Mouse (Mus musculus) thymus, adult 2 months (tissue): Measurements from ENCODE around the gene Btbd10.

Source experiments
- CTCF ChIP-seq: fragments of 200-500 bp; IDR thresholded peaks from 2 replicates; pipeline ENCODE4 v1.5.1; 2012; ENCODE audit warnings: mild to moderate bottlenecking, control low read depth, low read length, moderate library complexity, borderline replicate concordance; ENCODE audit not compliant: control insufficient read depth, poor library complexity, insufficient read depth; ENCODE audit errors: extremely low read depth
- POLR2A ChIP-seq: fragments of 200-500 bp; IDR thresholded peaks from 2 replicates; pipeline ENCODE4 v1.6.1; 2012; ENCODE audit warnings: mild to moderate bottlenecking, low read length, control low read depth, moderate library complexity; ENCODE audit not compliant: control insufficient read depth, poor library complexity, insufficient read depth; ENCODE audit errors: extremely low read depth

GRCm38 (mm10) chr7:113295077-113295890 is 73.9 kb downstream of the Btbd10 start:
- TF ChIP-seq CTCF (no peak), POLR2A (0 out of 2 replicates have a peak, but pooled peaks have one; percentile 29)
